Mouse (Mus musculus) limb, embryonic 13.5 days (tissue): ENCODE results near the gene Simc1. TPM values are rescaled to one million over a fixed set of nuclear protein-coding genes. Genes with fewer than 3 reads are reported as not detected.
A peak's percentile ranks its signal among the peaks of the same experiment; 100 is the strongest.

Experiments used
- ATAC-seq: fragments of 200-750 bp; cut with Nextera tagmentation; 2 replicates; pipeline ENCODE4 v1.8.0; 2017; ENCODE audit warnings: low read depth, moderate number of reproducible peaks, moderate TSS enrichment; ENCODE audit not compliant: low FRiP score
- H3K27ac ChIP-seq: fragments of 300-500 bp; sonication (generic); 2 replicates; pipeline ENCODE4 v1.5.1; 2015; ENCODE audit warnings: inconsistent platforms, mild to moderate bottlenecking, moderate library complexity
- H3K27me3 ChIP-seq: fragments of 300-500 bp; sonication (generic); 2 replicates; pipeline ENCODE4 v1.6.1; 2015; ENCODE audit warnings: mild to moderate bottlenecking, inconsistent platforms
- H3K36me3 ChIP-seq: fragments of 300-500 bp; sonication (generic); 2 replicates; pipeline ENCODE4 v1.6.1; 2015; ENCODE audit warnings: inconsistent platforms, mild to moderate bottlenecking, moderate library complexity
- H3K4me1 ChIP-seq: fragments of 300-500 bp; sonication (generic); 2 replicates; pipeline ENCODE4 v1.6.1; 2015; ENCODE audit warnings: inconsistent platforms
- H3K4me2 ChIP-seq: fragments of 300-500 bp; sonication (generic); replicated peaks from 2 replicates; pipeline ENCODE4 v1.6.1; 2015; ENCODE audit warnings: inconsistent platforms, mild to moderate bottlenecking, moderate library complexity
- H3K4me3 ChIP-seq: fragments of 300-500 bp; sonication (generic); 2 replicates; pipeline ENCODE4 v1.5.1; 2015; ENCODE audit warnings: moderate library complexity, mild to moderate bottlenecking, inconsistent platforms
- H3K9ac ChIP-seq: fragments of 300-500 bp; sonication (generic); 2 replicates; pipeline ENCODE4 v1.6.1; 2015; ENCODE audit warnings: mild to moderate bottlenecking, inconsistent platforms
- H3K9me3 ChIP-seq: fragments of 300-500 bp; sonication (generic); 2 replicates; pipeline ENCODE4 v1.6.1; 2016; ENCODE audit warnings: inconsistent platforms
- WGBS: fragments of 180-500 bp; shearing (Covaris S2); methylation state at CpG from one replicate; pipeline ENCODE4 v1.1.7; 2015; 5-methylcytosine and 5-hydroxymethylcytosine counted together
- polyA plus RNA-seq: library from polyadenylated mRNA; unstranded; fragments of >200 nt; fragmentation: Nextera tagmentation; extraction: Ambion mirVana; gene quantifications from 2 replicates; pipeline ENCODE4 v1.2.1, GENCODE M21; 2015

Simc1 gene
- polyA plus RNA-seq: 16.2 and 17.4 TPM in 2 replicates

GRCm38 (mm10) chr13:54503604-54504521 is at the start of gene Simc1:
Gene Simc1, plus strand, starts transcription at chr13:54503779.
- peak within 1 kb of the TSS; percentile 70 for H3K27ac ChIP-seq
- H3K4me2 ChIP-seq: peak within 1 kb of the TSS; percentile 88
- under 1% methylated on average over 94 of the region's 105 CpGs for WGBS
- H3K9ac ChIP-seq: peak within 1 kb of the TSS; percentile 90
- H3K9me3 ChIP-seq: no peaks in the 10 kb centered on the region
- H3K36me3 ChIP-seq: no peaks in the 10 kb centered on the region
- peak; percentile 90 for ATAC-seq
- peak within 1 kb of the TSS; percentile 75 for H3K4me3 ChIP-seq
- H3K4me1 ChIP-seq: peaks cover 16% of the 10 kb centered on the region
- H3K27me3 ChIP-seq: no peaks in the 10 kb centered on the region

GRCm38 (mm10) chr13:54457062-54457461 is 46.5 kb upstream of the Simc1 start:
- no peaks in the 10 kb centered on the region for H3K9me3 ChIP-seq
- H3K36me3 ChIP-seq: peaks cover 82% of the 10 kb centered on the region
- no peak overlapping the region for H3K4me2 ChIP-seq
- H3K4me1 ChIP-seq: no peaks in the 10 kb centered on the region
- no peak for ATAC-seq
- H3K27ac ChIP-seq: no peak overlapping the region
- H3K4me3 ChIP-seq: no peak overlapping the region
- 84% methylated on average over 2 of the region's 2 CpGs for WGBS
- no peaks in the 10 kb centered on the region for H3K27me3 ChIP-seq
- H3K9ac ChIP-seq: no peak overlapping the region

- Histone ChIP-seq H3K9ac (no peak overlapping the region), H3K4me3 (no peak overlapping the region), H3K27me3 (no peaks in the 10 kb centered on the region), H3K4me2 (no peak overlapping the region), H3K36me3 (peaks cover 95% of the 10 kb centered on the region), H3K27ac (no peak overlapping the region), H3K9me3 (peaks cover 7% of the 10 kb centered on the region; the same call in 1 of the 2 replicates), H3K4me1 (no peaks in the 10 kb centered on the region)
- ATAC-seq: no peak
- WGBS: 68% methylated on average over 4 of the region's 4 CpGs
Measured at GRCm38 (mm10) chr13:54459282-54459681, 44.3 kb upstream of the Simc1 start.

GRCm38 (mm10) chr13:54468098-54469011 is 35.2 kb upstream of the Simc1 start, which contains the start of gene Thoc3:
Gene Thoc3, minus strand, starts transcription at chr13:54468849.
- Histone ChIP-seq H3K27ac (0 out of 2 replicates have a peak within 1 kb of the TSS, but pooled peaks have one; percentile 10), H3K27me3 (no peaks in the 10 kb centered on the region)
- ATAC-seq: peak; percentile 95

GRCm38 (mm10) chr13:54469012-54469354 is 34.6 kb upstream of the Simc1 start:
- WGBS: 19% methylated on average over 4 of the region's 4 CpGs
- H3K27ac ChIP-seq: no peak overlapping the region
- peaks cover 11% of the 10 kb centered on the region for H3K4me1 ChIP-seq
- peak overlapping the region; percentile 90 for H3K4me2 ChIP-seq
- H3K9ac ChIP-seq: no peak overlapping the region
- ATAC-seq: peak; percentile 61; the same call in 1 of the 2 replicates
- no peaks in the 10 kb centered on the region for H3K27me3 ChIP-seq
- peaks cover 36% of the 10 kb centered on the region for H3K36me3 ChIP-seq
- H3K9me3 ChIP-seq: peaks cover 11% of the 10 kb centered on the region
- H3K4me3 ChIP-seq: peak overlapping the region; percentile 94

More at GRCm38 (mm10) chr13:54468098-54469011, 35.2 kb upstream of the Simc1 start, which contains the start of gene Thoc3:
- Histone ChIP-seq H3K4me3 (peak within 1 kb of the TSS; percentile 94), H3K36me3 (peaks cover 42% of the 10 kb centered on the region), H3K9ac (peak within 1 kb of the TSS; percentile 92), H3K4me2 (peak within 1 kb of the TSS; percentile 90), H3K4me1 (peaks cover 11% of the 10 kb centered on the region), H3K9me3 (peaks cover 15% of the 10 kb centered on the region)
- under 1% methylated on average over 67 of the region's 67 CpGs for WGBS

GRCm38 (mm10) chr13:54471967-54472366 is 31.6 kb upstream of the Simc1 start:
- H3K9ac ChIP-seq: no peak overlapping the region
- H3K36me3 ChIP-seq: peaks cover 6% of the 10 kb centered on the region
- 0 out of 2 replicates have a peak, but pooled peaks cover 1% of the 10 kb centered on the region for H3K27me3 ChIP-seq
- H3K27ac ChIP-seq: no peak overlapping the region
- 83% methylated on average over 4 of the region's 4 CpGs for WGBS
- H3K4me1 ChIP-seq: peaks cover 9% of the 10 kb centered on the region
- no peak for ATAC-seq
- H3K9me3 ChIP-seq: no peaks in the 10 kb centered on the region
- H3K4me2 ChIP-seq: no peak overlapping the region
- H3K4me3 ChIP-seq: no peak overlapping the region

- WGBS: 77% methylated on average over 2 of the region's 2 CpGs
- Histone ChIP-seq H3K27ac (no peak overlapping the region), H3K4me2 (no peak overlapping the region), H3K9me3 (no peaks in the 10 kb centered on the region), H3K9ac (no peak overlapping the region), H3K27me3 (0 out of 2 replicates have a peak, but pooled peaks cover 6% of the 10 kb centered on the region), H3K4me3 (no peak overlapping the region), H3K4me1 (no peaks in the 10 kb centered on the region), H3K36me3 (no peaks in the 10 kb centered on the region)
- no peak for ATAC-seq
Measured at GRCm38 (mm10) chr13:54474996-54475395, 28.6 kb upstream of the Simc1 start.

- H3K4me3 ChIP-seq: no peak overlapping the region
- no peak overlapping the region for H3K4me2 ChIP-seq
- no peak for ATAC-seq
- no peak overlapping the region for H3K27ac ChIP-seq
- no peaks in the 10 kb centered on the region for H3K9me3 ChIP-seq
- H3K9ac ChIP-seq: no peak overlapping the region
- 74% methylated on average over 5 of the region's 5 CpGs for WGBS
- no peaks in the 10 kb centered on the region for H3K36me3 ChIP-seq
- H3K4me1 ChIP-seq: no peaks in the 10 kb centered on the region
- H3K27me3 ChIP-seq: 0 out of 2 replicates have a peak, but pooled peaks cover 8% of the 10 kb centered on the region
Measured at GRCm38 (mm10) chr13:54475702-54476101, 27.9 kb upstream of the Simc1 start.

GRCm38 (mm10) chr13:54479286-54479685 is 24.3 kb upstream of the Simc1 start:
- H3K4me1 ChIP-seq: no peaks in the 10 kb centered on the region
- WGBS: 63% methylated on average over 3 of the region's 3 CpGs
- H3K27me3 ChIP-seq: 0 out of 2 replicates have a peak, but pooled peaks cover 8% of the 10 kb centered on the region
- no peak overlapping the region for H3K27ac ChIP-seq
- H3K9me3 ChIP-seq: no peaks in the 10 kb centered on the region
- no peak overlapping the region for H3K9ac ChIP-seq
- H3K36me3 ChIP-seq: no peaks in the 10 kb centered on the region
- no peak for ATAC-seq
- no peak overlapping the region for H3K4me2 ChIP-seq
- no peak overlapping the region for H3K4me3 ChIP-seq

- Histone ChIP-seq H3K4me1 (no peaks in the 10 kb centered on the region), H3K27me3 (0 out of 2 replicates have a peak, but pooled peaks cover 8% of the 10 kb centered on the region), H3K27ac (no peak overlapping the region), H3K36me3 (no peaks in the 10 kb centered on the region), H3K9ac (no peak overlapping the region), H3K9me3 (no peaks in the 10 kb centered on the region), H3K4me3 (no peak overlapping the region), H3K4me2 (no peak overlapping the region)
- no peak for ATAC-seq
- 88% methylated on average over 14 of the region's 14 CpGs for WGBS
Measured at GRCm38 (mm10) chr13:54481498-54481897, 22.1 kb upstream of the Simc1 start.

GRCm38 (mm10) chr13:54490411-54490810 is 13.2 kb upstream of the Simc1 start:
- 81% methylated on average over 5 of the region's 5 CpGs for WGBS
- no peak overlapping the region for H3K4me3 ChIP-seq
- no peak overlapping the region for H3K27ac ChIP-seq
- H3K27me3 ChIP-seq: no peaks in the 10 kb centered on the region
- H3K9me3 ChIP-seq: no peaks in the 10 kb centered on the region
- H3K4me2 ChIP-seq: no peak overlapping the region
- no peaks in the 10 kb centered on the region for H3K4me1 ChIP-seq
- no peaks in the 10 kb centered on the region for H3K36me3 ChIP-seq
- no peak overlapping the region for H3K9ac ChIP-seq
- ATAC-seq: no peak
